Mouse (Mus musculus) neural tube, embryonic 11.5 days (tissue): Measurements from ENCODE around the gene Gm4792. TPM values are rescaled to one million over a fixed set of nuclear protein-coding genes. Genes with fewer than 3 reads are reported as not detected.
A peak's percentile ranks its signal among the peaks of the same experiment; 100 is the strongest.

Experiments used
- ATAC-seq: fragments of 200-750 bp; cut with Nextera tagmentation; 2 replicates; pipeline ENCODE4 v1.8.0; 2017; ENCODE audit warnings: moderate number of reproducible peaks, mild to moderate bottlenecking, moderate TSS enrichment, moderate library complexity; ENCODE audit not compliant: insufficient read depth, low FRiP score, low TSS enrichment
- DNase-seq: peaks from one replicate; pipeline ENCODE4 v3.0.0-alpha.2; 2015; ENCODE audit warnings: low spot score
- H3K27ac ChIP-seq: fragments of 300-500 bp; sonication (generic); 2 replicates; pipeline ENCODE4 v1.5.1; 2014; ENCODE audit warnings: low read depth, mild to moderate bottlenecking, low read length
- H3K27me3 ChIP-seq: fragments of 300-500 bp; sonication (generic); 2 replicates; pipeline ENCODE4 v1.6.1; 2014; ENCODE audit warnings: mild to moderate bottlenecking, low read length, mixed read lengths; ENCODE audit not compliant: control insufficient read depth, insufficient read depth
- H3K36me3 ChIP-seq: fragments of 300-500 bp; sonication (generic); 2 replicates; pipeline ENCODE4 v1.6.1; 2014; ENCODE audit warnings: mild to moderate bottlenecking, low read length, moderate library complexity, mixed read lengths; ENCODE audit not compliant: control insufficient read depth, insufficient read depth
- H3K4me1 ChIP-seq: fragments of 300-500 bp; sonication (generic); 2 replicates; pipeline ENCODE4 v1.6.1; 2014; ENCODE audit warnings: low read length, mixed read lengths; ENCODE audit not compliant: control insufficient read depth, insufficient read depth
- H3K4me2 ChIP-seq: fragments of 300-500 bp; sonication (generic); 2 replicates; pipeline ENCODE4 v1.6.1; 2014; ENCODE audit warnings: low read depth, mild to moderate bottlenecking, moderate library complexity
- H3K4me3 ChIP-seq: fragments of 300-500 bp; sonication (generic); 2 replicates; pipeline ENCODE4 v1.5.1; 2014; ENCODE audit warnings: low read depth, low read length
- H3K9ac ChIP-seq: fragments of 300-500 bp; sonication (generic); 2 replicates; pipeline ENCODE4 v1.6.1; 2014; ENCODE audit warnings: mild to moderate bottlenecking, low read length
- H3K9me3 ChIP-seq: fragments of 300-500 bp; sonication (generic); 2 replicates; pipeline ENCODE4 v1.6.1; 2016; ENCODE audit warnings: low read length; ENCODE audit not compliant: control insufficient read depth
- WGBS: fragments of 180-500 bp; shearing (Covaris S2); extraction: QIAGEN DNeasy Blood & Tissue Kit; methylation state at CpG from one replicate; pipeline ENCODE4 v1.1.7; 2014; 5-methylcytosine and 5-hydroxymethylcytosine counted together
- polyA plus RNA-seq: library from polyadenylated mRNA; unstranded; fragments of >200 nt; fragmentation: Nextera tagmentation; extraction: Ambion mirVana; gene quantifications from 2 replicates; pipeline ENCODE4 v1.2.1, GENCODE M21; 2014

Gm4792 gene
- polyA plus RNA-seq, 1 experiment from 2014 or later = 0.42 TPM

DNA sequence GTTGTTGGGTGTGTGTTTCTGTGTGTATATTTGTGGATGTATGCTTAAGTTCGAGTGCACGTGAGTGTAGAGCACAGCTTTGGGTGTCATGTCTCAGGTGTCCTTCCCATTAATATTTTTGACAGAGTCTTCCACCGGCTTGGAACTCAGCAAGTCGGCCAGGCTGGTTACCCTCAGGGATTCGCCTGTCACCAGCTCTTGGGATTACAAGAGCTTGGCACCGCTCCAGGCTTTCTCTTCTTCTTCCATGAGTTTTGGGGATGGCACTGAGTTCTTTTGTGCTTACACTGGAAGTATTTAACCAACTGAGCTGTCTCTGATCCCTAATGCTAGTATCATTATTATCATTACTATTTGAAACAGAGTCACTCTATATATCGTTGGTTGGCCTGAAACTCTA is 15.7 kb downstream of the Gm4792 start:
- Histone ChIP-seq H3K27me3 (no peaks in the 10 kb centered on the region), H3K27ac (no peak overlapping the region), H3K4me1 (no peaks in the 10 kb centered on the region), H3K36me3 (no peaks in the 10 kb centered on the region), H3K4me3 (no peak overlapping the region), H3K4me2 (no peak overlapping the region), H3K9ac (no peak overlapping the region), H3K9me3 (no peaks in the 10 kb centered on the region)
- 89% methylated on average over 7 of the region's 7 CpGs for WGBS
- DNase-seq (no peak), ATAC-seq (no peak)

DNA sequence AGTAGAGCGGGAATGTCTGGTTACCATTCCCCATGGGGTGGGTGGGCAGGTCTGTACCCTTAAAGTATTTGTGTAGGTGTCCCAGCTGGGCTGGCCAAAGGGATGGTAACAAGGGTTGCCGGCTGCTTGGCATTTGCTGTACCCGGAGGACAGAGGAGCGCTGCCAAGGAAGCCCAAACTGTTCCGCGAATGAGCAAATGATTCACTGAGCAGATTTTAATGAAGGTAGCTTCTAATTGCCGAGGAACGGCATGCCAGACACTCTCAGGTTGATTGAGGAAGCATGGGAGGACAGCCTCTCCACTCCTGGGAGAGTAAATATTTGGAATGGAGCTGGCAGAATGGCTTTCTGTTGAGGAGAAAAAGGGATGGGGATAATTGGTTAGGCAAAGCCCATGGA is 16.3 kb downstream of the Gm4792 start:
- Histone ChIP-seq H3K4me3 (no peak overlapping the region), H3K27ac (no peak overlapping the region), H3K4me1 (no peaks in the 10 kb centered on the region), H3K4me2 (no peak overlapping the region), H3K36me3 (no peaks in the 10 kb centered on the region), H3K9me3 (no peaks in the 10 kb centered on the region), H3K9ac (no peak overlapping the region), H3K27me3 (no peaks in the 10 kb centered on the region)
- no peak for DNase-seq
- no peak for ATAC-seq
- WGBS = 90% methylated on average over 8 of the region's 8 CpGs

DNA sequence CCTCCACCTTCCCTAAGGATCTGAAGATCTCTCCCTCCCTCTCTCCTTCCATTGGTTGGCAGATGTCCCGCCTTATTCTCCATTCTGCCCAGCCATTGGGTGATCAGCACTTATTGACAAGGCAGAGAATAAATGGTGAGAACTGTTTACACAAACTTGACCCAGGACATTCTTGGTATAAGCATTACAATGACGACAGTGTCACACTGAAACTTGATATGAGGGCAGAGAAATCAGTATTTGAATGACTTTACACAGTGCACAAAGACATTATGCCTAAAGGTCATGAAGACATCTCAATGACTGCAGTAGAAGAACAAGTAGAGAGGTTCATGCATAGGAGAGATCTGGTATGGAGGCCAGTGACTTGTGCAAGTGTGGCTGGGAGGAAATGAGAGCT is 22.0 kb downstream of the Gm4792 start:
- 56% methylated on average over 2 of the region's 2 CpGs for WGBS
- Histone ChIP-seq H3K4me1 (0 out of 2 replicates have a peak, but pooled peaks cover 3% of the 10 kb centered on the region), H3K27me3 (no peaks in the 10 kb centered on the region), H3K9me3 (no peaks in the 10 kb centered on the region), H3K9ac (no peak overlapping the region), H3K27ac (no peak overlapping the region), H3K4me3 (no peak overlapping the region), H3K36me3 (no peaks in the 10 kb centered on the region), H3K4me2 (no peak overlapping the region)
- DNase-seq (no peak), ATAC-seq (no peak)

DNA sequence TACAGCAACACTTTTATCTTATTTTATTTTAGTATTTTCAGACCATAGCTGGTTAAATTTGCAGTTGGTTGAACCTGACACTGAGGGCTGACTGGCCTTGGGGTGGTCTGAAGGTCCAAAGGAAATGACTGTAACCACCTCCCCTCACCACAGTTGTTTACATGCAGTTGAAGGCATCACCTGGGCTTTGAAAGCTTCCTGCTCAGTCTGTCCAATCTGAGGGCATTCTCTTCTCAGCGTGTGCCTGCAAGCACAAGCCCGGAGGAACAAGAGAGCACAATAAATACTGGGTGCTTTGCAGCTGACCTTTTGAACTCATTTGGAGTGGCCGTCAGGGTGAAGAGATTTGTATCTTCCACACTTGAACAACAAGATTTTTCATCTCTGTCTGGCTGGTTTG is 23.2 kb downstream of the Gm4792 start:
- H3K4me1 ChIP-seq = 0 out of 2 replicates have a peak, but pooled peaks cover 3% of the 10 kb centered on the region
- 12% methylated on average over 3 of the region's 3 CpGs for WGBS
- DNase-seq = no peak

DNA sequence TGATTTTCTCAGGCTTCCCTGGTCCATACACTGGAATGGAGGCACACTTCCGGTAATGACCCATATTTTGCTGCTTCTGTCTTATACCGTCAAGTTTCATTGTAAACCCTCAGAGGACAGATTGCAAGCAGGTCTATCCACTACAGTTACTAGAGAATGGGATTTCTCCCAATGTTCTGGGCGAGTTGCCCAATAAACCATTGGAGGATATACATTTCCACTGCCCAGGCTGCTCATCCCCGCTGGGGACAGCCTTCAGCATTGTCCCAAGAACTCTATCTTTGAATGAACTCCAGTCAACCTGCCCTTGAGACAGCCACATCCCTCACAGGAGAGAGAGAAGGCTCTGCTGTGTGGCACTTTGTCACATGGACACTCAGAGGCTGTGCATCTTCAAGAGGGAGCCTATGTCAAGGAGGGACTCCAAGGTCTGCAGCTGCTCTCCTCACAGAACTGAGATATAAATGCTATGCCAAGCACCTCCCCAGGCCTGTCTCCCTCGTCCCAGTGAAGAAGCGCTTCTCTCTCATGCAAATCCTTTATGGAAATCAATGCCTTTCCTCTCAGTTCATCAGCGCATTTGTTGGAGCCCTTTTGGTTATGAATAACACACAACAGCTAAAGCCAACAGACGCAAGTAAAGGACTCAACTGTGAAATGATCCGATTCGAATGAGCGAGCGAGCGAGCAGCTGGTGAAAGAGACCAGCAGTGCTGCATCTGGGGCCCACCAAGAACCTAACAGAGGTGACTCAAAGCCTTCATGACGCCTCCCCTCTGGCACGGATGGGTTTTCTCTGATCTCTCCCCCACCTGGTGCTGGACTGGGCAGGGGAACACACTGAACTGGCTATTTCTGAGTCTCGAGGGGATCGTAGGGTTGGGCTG is 32.6 kb downstream of the Gm4792 start:
- no peak overlapping the region for H3K4me2 ChIP-seq
- no peak for ATAC-seq
- H3K4me3 ChIP-seq = no peak overlapping the region
- H3K9me3 ChIP-seq = no peaks in the 10 kb centered on the region
- H3K4me1 ChIP-seq = no peaks in the 10 kb centered on the region
- 74% methylated on average over 17 of the region's 17 CpGs for whole genome bisulfite sequencing
- H3K27ac ChIP-seq = no peak overlapping the region
- peak; percentile 21 for DNase-seq
- no peak overlapping the region for H3K9ac ChIP-seq
- H3K27me3 ChIP-seq = no peaks in the 10 kb centered on the region
- no peaks in the 10 kb centered on the region for H3K36me3 ChIP-seq

More for the DNA sequence above, 23.2 kb downstream of the Gm4792 start:
- Histone ChIP-seq H3K27ac (no peak overlapping the region), H3K4me2 (no peak overlapping the region), H3K27me3 (no peaks in the 10 kb centered on the region), H3K9me3 (no peaks in the 10 kb centered on the region), H3K36me3 (no peaks in the 10 kb centered on the region), H3K9ac (no peak overlapping the region), H3K4me3 (no peak overlapping the region)
- ATAC-seq = no peak

DNA sequence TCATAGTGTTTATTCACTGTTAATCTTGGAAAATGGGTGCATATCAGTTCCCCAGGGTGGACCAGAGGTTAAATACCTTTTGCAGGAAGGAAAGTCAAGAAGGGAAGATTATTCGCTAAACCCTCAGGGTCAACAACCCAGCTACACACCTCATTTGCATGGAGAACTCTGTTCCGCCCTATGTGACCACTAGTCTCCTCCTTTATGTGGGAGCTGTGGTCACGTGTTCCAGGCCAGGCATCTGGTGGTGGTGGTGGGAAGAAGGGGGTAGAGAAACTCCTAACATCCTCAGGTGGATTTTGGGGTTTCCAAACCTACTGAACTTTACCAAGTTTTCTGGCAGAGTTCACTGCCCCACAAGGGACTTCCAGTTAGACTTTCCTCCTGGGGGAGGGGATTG is 35.3 kb downstream of the Gm4792 start:
- Histone ChIP-seq H3K4me2 (no peak overlapping the region), H3K36me3 (no peaks in the 10 kb centered on the region), H3K27ac (no peak overlapping the region), H3K9me3 (no peaks in the 10 kb centered on the region), H3K9ac (no peak overlapping the region), H3K27me3 (no peaks in the 10 kb centered on the region), H3K4me3 (no peak overlapping the region), H3K4me1 (no peaks in the 10 kb centered on the region)
- ATAC-seq (no peak), DNase-seq (no peak)
- 85% methylated on average over 3 of the region's 3 CpGs for WGBS

DNA sequence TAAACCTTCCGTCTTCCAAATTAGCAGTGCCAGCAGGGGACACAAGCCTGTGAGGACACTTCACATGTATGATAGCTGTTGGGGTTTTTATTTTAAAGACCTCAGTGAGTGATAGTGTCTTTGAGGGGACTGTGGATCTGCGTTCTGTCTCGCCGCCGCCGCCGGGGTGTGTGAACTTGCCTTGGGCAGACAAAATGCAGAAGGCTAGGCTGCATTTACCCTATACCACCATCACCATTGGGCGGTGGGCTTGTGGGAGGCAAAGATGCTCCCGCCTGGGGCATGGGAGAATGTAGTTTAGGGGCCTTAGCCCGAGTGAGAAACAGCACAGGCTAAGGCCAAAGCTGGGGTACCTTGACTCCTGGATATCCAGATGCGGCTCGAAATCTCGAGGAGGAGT is 35.9 kb downstream of the Gm4792 start:
- H3K9ac ChIP-seq = no peak overlapping the region
- WGBS = 96% methylated on average over 13 of the region's 13 CpGs
- no peak for DNase-seq
- H3K27me3 ChIP-seq = no peaks in the 10 kb centered on the region
- no peak overlapping the region for H3K4me2 ChIP-seq
- no peak overlapping the region for H3K27ac ChIP-seq
- no peak overlapping the region for H3K4me3 ChIP-seq
- H3K36me3 ChIP-seq = no peaks in the 10 kb centered on the region
- no peaks in the 10 kb centered on the region for H3K9me3 ChIP-seq
- no peak for ATAC-seq
- H3K4me1 ChIP-seq = no peaks in the 10 kb centered on the region

DNA sequence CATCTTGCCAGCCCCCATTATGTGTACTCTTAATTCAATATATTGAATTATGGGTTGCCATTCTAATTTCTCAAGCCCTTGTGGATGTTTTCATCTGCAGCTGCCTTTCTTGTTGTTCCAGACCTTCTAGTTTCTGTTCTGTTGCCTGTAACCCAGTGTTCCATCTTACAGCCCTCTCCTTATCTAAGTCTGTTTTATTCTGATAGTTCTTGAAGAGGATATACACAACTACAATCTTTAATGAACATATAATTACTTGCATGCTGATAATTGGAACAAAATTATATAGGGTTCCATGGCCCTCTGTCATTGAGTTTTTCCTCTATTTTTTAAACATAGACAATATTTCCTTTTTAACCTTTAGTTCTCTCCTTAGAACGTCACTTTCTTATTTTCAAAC is 38.0 kb downstream of the Gm4792 start:
- H3K4me1 ChIP-seq = no peaks in the 10 kb centered on the region
- H3K4me3 ChIP-seq = no peak overlapping the region
- WGBS = 85% methylated on average over 1 of the region's 1 CpGs
- H3K27ac ChIP-seq = no peak overlapping the region
- H3K36me3 ChIP-seq = no peaks in the 10 kb centered on the region
- no peak for ATAC-seq
- DNase-seq = no peak
- no peak overlapping the region for H3K9ac ChIP-seq
- H3K9me3 ChIP-seq = no peaks in the 10 kb centered on the region
- no peak overlapping the region for H3K4me2 ChIP-seq
- no peaks in the 10 kb centered on the region for H3K27me3 ChIP-seq

DNA sequence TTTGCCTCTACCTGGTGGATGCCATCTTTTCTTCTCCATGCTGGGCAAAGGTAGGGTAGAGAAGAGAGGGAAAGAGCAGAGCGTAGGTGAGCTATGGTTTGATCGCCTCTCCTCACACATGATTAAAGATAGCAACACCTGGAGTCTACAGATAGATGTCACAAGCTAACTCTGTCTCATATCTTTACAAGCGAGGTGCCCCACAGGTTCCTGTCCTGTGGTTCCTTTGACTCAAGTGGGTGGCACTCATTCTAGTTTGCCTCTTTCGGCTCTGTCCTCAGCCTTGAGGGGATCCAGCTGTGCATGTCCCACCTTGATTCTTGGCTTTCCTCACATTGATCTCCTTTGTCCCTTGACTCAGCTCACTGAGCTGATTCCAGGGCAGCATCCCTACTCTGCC is 42.0 kb downstream of the Gm4792 start:
- DNase-seq = no peak
- no peak overlapping the region for H3K4me2 ChIP-seq
- H3K9ac ChIP-seq = no peak overlapping the region
- WGBS = 90% methylated on average over 4 of the region's 4 CpGs
- H3K36me3 ChIP-seq = no peaks in the 10 kb centered on the region
- H3K4me1 ChIP-seq = no peaks in the 10 kb centered on the region
- H3K4me3 ChIP-seq = no peak overlapping the region
- no peak for ATAC-seq
- no peaks in the 10 kb centered on the region for H3K27me3 ChIP-seq
- H3K9me3 ChIP-seq = no peaks in the 10 kb centered on the region
- no peak overlapping the region for H3K27ac ChIP-seq
